Mouse (Mus musculus) E14TG2a.4 (cell line): ENCODE measurements at regions not wholly inside any gene's neighbourhood (a gene's known extent, or its start where the extent isn't known, plus 50 kb on each side); places are given as distances from the start of the nearest gene placed in this dataset.

Experiments used
- H3K27me3 ChIP-seq: 2 replicates; pipeline ENCODE4 v1.6.1; 2014; ENCODE audit warnings: low read length, control low read depth; ENCODE audit not compliant: insufficient read depth
- H3K36me3 ChIP-seq: 2 replicates; pipeline ENCODE4 v1.6.1; 2014; ENCODE audit warnings: low read length, control low read depth; ENCODE audit not compliant: insufficient read depth
- H3K4me1 ChIP-seq: replicated peaks from 2 replicates; pipeline ENCODE4 v1.6.1; 2014; ENCODE audit warnings: low read depth, low read length, control low read depth
- H3K4me3 ChIP-seq: replicated peaks from 2 replicates; pipeline ENCODE4 v1.5.1; 2014; ENCODE audit warnings: mild to moderate bottlenecking, low read length
- H3K9me3 ChIP-seq: 2 replicates; pipeline ENCODE4 v1.6.1; 2014; ENCODE audit warnings: low read length, control low read depth
- CTCF ChIP-seq: conservative IDR thresholded peaks from 2 replicates; pipeline ENCODE4 v1.5.1; 2014; ENCODE audit warnings: low read length
- NANOG ChIP-seq: IDR thresholded peaks from 2 replicates; pipeline ENCODE4 v1.6.1; 2014; ENCODE audit warnings: borderline replicate concordance, low read length, mixed read lengths
- POU5F1 ChIP-seq: IDR thresholded peaks from 2 replicates; pipeline ENCODE4 v1.6.1; 2014; ENCODE audit warnings: low read length, borderline replicate concordance

DNA sequence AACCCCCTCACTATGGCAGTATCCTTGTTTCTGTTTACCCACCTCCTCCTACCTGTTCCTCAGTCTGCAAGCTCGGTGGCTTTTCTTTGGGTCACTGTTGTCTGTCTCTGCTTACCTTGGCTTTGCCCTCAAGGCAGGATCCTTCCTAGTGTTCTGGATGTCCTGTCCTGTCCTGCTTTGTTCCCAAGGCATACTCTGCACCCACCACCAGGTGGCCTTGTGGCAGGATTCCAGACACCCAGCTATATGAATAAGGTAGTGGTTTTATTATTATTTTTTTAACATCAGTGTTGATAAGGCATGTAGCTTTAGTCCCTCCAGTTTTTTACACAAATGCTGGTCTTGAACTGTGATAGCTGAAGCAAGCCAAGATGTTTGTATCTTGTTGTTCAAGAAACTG is 478.7 kb downstream of the 1700129C05Rik start:
- peaks cover 7% of the 10 kb centered on the region for H3K9me3 ChIP-seq
- H3K4me3 ChIP-seq = no peak overlapping the region
- TF ChIP-seq NANOG (no peak), CTCF (no peak), POU5F1 (no peak)
- 0 out of 2 replicates have a peak, but pooled peaks cover 3% of the 10 kb centered on the region for H3K4me1 ChIP-seq
- H3K27me3 ChIP-seq = no peaks in the 10 kb centered on the region
- no peaks in the 10 kb centered on the region for H3K36me3 ChIP-seq

DNA sequence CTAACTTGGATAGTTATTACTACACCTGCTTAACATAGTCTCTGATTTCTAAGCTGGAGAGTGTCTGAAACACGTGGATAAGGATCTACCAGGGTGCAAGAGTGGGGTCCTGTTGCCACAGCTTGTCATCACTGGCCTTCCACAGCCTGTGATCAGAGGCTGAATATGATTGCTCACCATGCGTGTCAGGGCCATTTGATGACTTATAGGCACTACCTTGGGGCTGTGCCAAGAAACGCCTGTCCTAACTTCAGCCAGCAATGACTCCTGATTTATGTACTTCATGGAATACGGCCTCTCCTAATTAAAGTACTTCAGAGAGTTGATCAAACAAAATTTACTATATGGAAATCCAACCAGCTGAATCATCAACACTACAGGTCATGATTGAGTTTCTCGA is 480.1 kb downstream of the 1700129C05Rik start:
- H3K4me1 ChIP-seq = peaks cover 8% of the 10 kb centered on the region
- TF ChIP-seq POU5F1 = no peak
- H3K4me3 ChIP-seq = no peak overlapping the region
- no peaks in the 10 kb centered on the region for H3K27me3 ChIP-seq
- peaks cover 7% of the 10 kb centered on the region for H3K9me3 ChIP-seq
- H3K36me3 ChIP-seq = no peaks in the 10 kb centered on the region

DNA sequence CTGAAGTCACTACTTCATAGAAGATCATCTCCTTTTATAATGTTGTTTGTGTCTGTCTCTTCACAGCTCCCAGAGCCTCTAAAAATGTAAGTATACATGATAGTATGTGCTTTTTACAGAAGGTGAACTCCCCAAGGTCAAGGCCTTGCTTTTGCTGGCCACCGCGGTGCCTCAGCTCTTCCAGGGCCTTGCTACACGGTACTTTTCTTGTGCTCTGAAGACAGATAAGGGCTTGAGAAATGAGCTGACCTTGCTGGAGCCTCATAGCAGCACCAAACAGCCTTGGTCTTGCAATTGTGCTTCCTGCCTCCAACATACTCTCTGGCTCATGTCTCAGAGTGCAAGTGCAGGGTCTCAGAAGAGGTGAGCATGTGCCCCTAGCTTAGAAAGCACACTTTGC is 481.3 kb downstream of the 1700129C05Rik start:
- no peak for TF ChIP-seq POU5F1
- no peak for TF ChIP-seq NANOG
- TF ChIP-seq CTCF = no peak
- no peaks in the 10 kb centered on the region for H3K36me3 ChIP-seq
- no peaks in the 10 kb centered on the region for H3K27me3 ChIP-seq
- peaks cover 19% of the 10 kb centered on the region for H3K4me1 ChIP-seq
- H3K4me3 ChIP-seq = no peak overlapping the region
- peaks cover 7% of the 10 kb centered on the region for H3K9me3 ChIP-seq

DNA sequence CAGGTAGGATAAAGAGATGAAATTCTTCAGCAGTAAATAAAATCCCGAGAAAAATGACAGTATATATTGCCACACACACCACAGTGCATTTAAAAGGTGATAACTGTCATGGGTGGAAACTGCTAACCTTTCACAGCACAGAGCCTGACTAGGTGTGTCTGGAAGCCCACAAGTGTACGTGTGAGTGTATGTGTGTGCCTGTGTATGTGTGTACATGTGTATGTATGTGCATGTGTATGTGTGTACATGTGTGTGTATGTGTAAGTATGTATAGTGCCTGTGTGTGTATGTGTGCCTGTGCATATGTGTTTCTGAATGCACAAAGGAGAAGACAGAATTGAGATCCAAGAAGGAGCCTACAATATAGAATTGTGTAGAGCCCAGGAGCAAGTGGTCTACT is 485.4 kb downstream of the 1700129C05Rik start:
- 0 out of 2 replicates have a peak overlapping the region, but pooled peaks have one; percentile 13 for H3K4me3 ChIP-seq
- TF ChIP-seq POU5F1 (no peak), NANOG (no peak), CTCF (no peak)
- peaks cover 41% of the 10 kb centered on the region for H3K4me1 ChIP-seq
- no peaks in the 10 kb centered on the region for H3K36me3 ChIP-seq
- no peaks in the 10 kb centered on the region for H3K9me3 ChIP-seq
- no peaks in the 10 kb centered on the region for H3K27me3 ChIP-seq

DNA sequence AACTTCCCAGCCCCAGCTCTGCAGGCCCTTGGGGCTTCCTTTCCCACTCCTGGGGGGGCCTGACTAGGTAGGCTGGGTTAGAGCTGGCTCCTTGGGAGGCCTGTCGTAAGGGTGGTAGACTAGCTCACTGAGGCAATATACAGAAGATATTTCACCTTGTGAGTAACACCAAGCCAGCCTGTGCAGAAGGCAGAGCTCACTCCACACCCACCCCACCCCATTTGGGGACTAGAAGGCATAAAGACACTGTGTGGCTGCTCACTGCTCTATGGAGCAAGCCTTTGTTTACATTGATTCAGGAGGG is 485.8 kb downstream of the 1700129C05Rik start:
- H3K4me3 ChIP-seq = 0 out of 2 replicates have a peak overlapping the region, but pooled peaks have one; percentile 13
- H3K9me3 ChIP-seq = no peaks in the 10 kb centered on the region
- H3K36me3 ChIP-seq = no peaks in the 10 kb centered on the region
- TF ChIP-seq NANOG (no peak), POU5F1 (no peak), CTCF (no peak)
- H3K4me1 ChIP-seq = peaks cover 41% of the 10 kb centered on the region
- H3K27me3 ChIP-seq = no peaks in the 10 kb centered on the region

DNA sequence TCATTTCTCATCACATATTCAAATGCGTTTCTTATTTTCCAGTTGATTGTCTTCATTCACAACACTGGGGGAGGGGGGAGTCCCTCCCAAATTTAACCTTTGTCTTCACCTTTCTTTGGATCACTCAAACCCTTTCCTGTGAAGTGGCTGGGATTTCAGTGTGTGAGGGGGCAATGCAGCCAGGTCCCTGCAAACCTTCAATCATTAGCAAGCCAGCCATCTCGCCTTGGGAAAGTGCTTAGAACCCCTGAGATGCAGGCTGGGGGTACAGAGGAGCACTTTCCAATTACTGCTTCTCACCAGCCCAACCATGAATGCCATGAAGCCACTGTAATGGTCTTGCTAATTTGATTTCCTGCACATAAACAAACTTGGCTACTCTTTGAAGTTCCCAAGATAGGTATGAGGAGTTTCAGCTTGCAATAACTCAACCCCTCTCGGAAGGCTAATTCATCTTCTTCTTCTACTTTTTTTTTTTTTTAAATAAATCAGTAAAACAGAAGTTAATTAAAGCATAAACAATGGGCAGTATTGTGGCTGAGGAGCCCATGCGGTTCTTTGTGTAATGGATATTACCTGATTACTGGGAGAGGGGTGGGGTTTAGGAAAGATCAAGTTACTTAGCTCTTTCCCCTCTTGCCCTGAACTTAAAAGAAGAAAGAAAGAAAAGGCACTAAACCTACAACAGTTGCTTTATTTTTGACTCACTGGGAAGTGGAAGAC is 486.3 kb downstream of the 1700129C05Rik start:
- Histone ChIP-seq H3K4me1 (peaks cover 41% of the 10 kb centered on the region), H3K9me3 (no peaks in the 10 kb centered on the region), H3K27me3 (no peaks in the 10 kb centered on the region), H3K4me3 (0 out of 2 replicates have a peak overlapping the region, but pooled peaks have one; percentile 13), H3K36me3 (no peaks in the 10 kb centered on the region)
- TF ChIP-seq CTCF (no peak), POU5F1 (no peak)

DNA sequence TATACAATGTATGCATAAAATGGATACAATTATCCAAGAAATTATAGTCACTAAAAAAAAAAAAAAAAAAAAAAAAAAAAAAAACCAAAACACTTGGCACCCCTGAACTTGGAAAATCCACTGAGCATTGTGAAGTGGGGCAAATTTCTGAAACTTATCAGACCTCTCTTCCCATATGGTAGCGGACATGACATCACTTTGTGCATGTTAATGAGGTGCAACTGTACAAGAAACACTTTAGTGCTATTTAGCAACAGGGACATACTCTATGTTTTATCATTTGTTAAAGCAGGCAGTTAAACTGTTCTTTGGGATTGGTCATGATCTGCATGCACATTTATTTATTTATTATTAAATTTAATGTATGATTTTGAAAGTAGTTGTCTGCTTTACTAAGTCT is 489.7 kb downstream of the 1700129C05Rik start:
- no peak overlapping the region for H3K4me3 ChIP-seq
- TF ChIP-seq CTCF (no peak), NANOG (no peak), POU5F1 (no peak)
- peaks cover 37% of the 10 kb centered on the region for H3K4me1 ChIP-seq
- H3K36me3 ChIP-seq = no peaks in the 10 kb centered on the region
- no peaks in the 10 kb centered on the region for H3K27me3 ChIP-seq
- H3K9me3 ChIP-seq = no peaks in the 10 kb centered on the region

DNA sequence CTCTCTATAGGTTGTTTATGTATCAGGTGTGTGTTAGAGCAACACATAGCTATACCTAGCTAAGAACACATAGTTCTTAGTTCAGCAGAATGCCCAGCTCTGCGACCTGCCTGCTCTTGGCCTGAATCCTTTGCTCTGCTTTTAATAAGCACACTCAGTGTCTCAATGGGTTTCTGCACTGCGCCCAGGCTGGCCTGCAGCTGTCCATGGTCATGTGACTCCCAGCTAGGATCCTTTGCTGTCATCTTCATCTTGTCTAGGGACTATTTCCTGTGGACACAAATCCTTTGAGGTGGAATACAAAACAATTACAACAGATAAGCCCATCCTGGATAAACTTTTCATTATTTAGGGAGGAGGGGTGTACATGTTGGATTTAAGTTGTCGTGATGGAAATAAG is 490.7 kb downstream of the 1700129C05Rik start:
- Histone ChIP-seq H3K9me3 (no peaks in the 10 kb centered on the region), H3K4me1 (peaks cover 27% of the 10 kb centered on the region), H3K4me3 (no peak overlapping the region), H3K36me3 (no peaks in the 10 kb centered on the region), H3K27me3 (no peaks in the 10 kb centered on the region)
- TF ChIP-seq POU5F1 (no peak), CTCF (no peak), NANOG (no peak)

DNA sequence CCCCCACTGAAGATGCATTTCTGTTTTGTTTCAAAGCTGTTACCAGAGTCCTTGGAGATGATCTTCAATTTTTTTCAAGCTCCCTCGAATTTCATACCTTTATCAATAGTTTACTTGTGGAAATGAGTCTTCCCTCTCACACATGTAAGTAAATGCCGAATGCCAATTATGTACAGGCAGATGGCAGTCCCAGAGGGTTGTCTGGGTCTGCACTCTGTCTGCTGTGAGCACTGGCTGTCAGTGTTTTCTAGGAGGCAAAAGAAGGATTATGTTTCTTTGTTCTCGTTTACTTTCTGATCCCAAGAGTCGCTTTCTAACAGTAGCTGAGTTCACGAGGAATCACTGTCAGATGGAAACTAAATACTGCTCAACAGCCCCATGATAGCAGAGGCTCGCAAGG is 491.5 kb downstream of the 1700129C05Rik start:
- peaks cover 20% of the 10 kb centered on the region for H3K4me1 ChIP-seq
- no peaks in the 10 kb centered on the region for H3K27me3 ChIP-seq
- TF ChIP-seq NANOG = no peak
- no peak for TF ChIP-seq POU5F1
- TF ChIP-seq CTCF = no peak

More for the DNA sequence above, 491.5 kb downstream of the 1700129C05Rik start:
- Histone ChIP-seq H3K4me3 (no peak overlapping the region), H3K36me3 (no peaks in the 10 kb centered on the region), H3K9me3 (no peaks in the 10 kb centered on the region)
